Mouse (Mus musculus) layer of hippocampus, postnatal 10 days (tissue): ENCODE results near the gene Dync2li1. TPM values are rescaled to one million over a fixed set of nuclear protein-coding genes. Genes with fewer than 3 reads are reported as not detected.

ENCODE experiments used
- DNase-seq, 2 experiments: peaks; one replicate each; pipeline ENCODE4 v3.0.0; 2021; ENCODE audit warnings: low spot score in 2 of 2
- total RNA-seq, 2 experiments: library from RNA; stranded (reverse); gene quantifications; 2 replicates each; pipeline ENCODE4 v1.2.3; 2021

Dync2li1 gene
- total RNA-seq, 2 experiments from 2014 or later = 21.9 to 23.9 TPM

- DNase-seq = no peak
Observed at GRCm38 (mm10) chr17:84645119-84645518, 18.8 kb downstream of the Dync2li1 start.

GRCm38 (mm10) chr17:84645894-84646293 is 19.6 kb downstream of the Dync2li1 start:
- no peak for DNase-seq

GRCm38 (mm10) chr17:84646477-84646876 is 20.2 kb downstream of the Dync2li1 start:
- DNase-seq = no peak

DNA sequence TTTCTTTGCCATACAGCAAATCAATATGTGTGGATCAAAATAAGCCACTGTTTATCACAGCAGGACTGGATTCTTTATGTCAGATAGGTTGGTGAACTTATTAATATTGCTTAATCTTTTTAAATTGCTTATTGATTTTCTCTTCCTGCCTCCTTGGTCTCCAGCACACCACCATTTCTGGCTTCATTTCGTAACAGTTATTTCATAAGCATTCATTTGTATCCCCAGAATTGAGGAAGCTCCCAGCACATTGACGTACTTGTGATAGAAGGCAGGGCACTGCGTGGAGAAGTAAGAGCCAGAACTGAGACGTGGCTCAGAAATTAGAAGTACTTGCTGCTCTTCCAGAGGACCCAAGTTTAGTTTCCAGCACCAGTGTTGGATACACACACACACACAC is 21.3 kb downstream of the Dync2li1 start:
- DNase-seq = no peak

DNA sequence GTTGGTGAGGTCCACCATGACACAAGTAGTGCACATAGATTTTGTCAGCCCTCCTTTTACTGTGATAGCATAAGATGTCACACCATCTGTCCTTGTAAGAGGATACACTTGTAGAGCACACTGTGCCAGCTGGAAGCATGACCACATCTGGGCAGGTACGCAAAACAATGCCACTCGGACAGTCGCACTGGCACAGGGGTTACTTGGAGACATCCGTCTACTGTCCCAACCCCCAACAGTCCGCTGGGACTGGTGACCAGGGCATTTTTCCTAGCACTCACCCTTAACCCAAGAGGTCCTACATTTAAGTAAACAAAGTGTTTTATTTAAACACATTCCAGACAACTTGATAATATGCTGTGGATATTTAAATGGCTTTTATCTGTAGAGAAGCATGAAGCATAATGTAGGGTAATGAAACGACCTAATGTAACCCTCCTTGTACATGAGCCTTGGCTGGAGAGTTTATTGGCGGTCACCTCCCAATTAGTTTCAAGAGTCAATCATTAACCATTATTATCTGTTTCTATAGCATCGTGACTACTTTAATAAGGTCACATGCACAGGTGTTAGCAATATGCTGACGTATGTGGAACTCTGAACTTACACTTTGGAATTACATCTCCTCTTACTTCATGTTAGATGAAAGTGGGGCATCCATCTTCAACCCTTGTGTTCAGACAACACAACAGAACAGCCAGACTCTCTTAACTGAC is 24.2 kb downstream of the Dync2li1 start:
- no peak for DNase-seq

DNA sequence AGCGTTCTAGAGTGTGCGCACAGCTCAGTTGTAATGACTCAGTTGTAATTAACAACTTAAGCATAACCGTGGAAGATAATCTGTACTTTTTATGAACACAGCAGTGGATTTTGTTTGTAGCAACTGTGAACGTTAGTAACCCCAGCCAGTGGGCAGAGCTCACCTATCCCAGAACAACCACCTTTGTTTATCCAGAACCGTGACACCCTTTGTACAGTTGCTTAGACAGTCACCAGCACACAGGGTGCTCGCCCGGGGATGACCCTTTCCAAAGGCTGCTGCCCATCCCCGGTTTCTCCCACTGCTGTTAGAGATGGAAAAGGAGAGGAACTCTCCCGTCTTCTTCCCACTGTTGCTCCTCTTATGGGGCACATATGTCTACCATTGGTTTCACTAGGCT is 27.2 kb downstream of the Dync2li1 start:
- no peak for DNase-seq

DNA sequence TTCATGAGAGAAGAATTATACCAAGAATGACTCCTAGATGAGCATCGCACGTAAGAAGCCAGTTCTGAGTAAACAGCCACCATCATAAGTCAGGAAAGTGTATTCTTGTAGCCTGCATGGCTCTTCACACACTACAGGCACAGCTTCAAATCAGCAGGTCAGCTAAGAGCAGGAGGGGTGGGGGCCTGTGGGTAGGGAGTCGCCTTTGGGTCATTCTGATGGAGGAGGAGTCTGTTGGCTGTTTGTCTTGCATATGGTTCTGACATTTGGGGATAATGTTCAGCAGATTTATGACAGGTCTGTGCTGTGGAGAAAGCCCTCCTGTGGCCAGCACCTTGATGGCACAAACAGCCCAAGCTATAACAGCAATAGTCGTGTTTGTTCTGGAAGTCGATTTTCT is 29.9 kb downstream of the Dync2li1 start:
- no peak for DNase-seq

DNA sequence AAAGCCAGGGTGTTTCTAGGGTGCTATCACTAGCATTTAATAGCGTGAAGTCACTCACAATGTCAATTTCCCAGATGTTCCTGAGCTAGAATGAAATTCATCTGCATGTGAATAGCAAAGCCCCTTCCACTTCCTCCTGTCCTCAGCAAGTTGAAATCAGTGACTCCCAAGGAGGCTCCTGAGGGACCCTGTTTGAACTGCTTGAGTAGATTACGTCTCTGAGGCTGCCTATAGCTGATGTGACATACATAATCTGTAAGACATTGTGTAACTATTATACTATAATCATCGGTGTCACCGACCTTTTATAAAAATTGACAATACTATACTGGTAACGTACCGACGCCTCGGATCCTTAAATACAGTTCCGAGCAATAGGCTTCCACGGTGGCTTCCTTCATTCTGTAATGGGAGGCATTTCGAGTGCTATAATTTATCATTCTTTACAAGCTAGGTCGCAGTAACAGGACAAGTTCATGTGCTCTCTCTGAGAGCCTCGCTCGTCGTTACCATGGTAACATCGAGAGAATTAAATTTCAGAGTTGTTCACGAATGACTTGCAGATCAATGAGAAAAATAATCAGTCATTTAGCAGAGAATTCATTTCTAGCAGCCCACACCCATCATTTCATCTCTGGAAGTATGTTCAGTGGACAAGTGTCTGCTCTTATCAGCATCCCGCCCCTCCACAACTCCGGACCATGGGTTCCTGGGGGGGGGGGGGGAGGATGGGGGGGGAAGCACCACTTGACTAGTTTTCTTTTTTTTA is 30.5 kb downstream of the Dync2li1 start:
- no peak for DNase-seq

DNA sequence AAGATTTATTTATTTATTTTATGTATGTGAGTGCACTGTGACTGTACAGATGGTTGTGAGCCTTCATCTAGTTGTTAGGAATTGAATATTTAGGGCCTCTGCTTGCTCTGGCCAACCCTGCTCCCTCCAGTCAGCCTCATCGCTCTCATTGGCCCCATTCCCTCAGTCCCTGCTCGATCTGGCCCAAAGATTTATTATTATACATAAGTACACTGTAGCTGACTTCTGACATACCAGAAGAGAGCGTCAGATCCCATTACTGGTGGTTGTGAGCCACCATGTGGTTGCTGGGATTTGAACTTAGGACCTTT is 31.1 kb downstream of the Dync2li1 start:
- DNase-seq = no peak

- no peak for DNase-seq
Observed at GRCm38 (mm10) chr17:84657782-84658181, 31.5 kb downstream of the Dync2li1 start.

DNA sequence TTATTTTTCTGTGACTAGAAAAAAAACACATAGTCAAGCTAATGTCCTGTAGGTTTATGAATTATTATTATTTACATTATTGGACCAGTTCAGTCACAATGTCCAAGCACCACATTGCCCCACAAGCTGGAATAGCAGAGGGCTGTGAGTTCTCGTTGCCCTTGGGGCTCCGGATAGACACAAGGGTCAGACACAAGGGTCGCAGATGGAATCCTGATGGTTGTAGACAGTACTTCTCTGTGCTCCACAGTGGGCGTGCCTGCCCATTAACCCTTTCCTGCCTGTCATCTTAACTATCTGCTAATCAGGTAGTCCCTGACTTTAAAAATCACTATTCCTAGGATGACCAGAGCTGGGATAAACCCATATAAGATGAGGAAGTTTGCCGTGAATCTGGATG is 31.9 kb downstream of the Dync2li1 start:
- DNase-seq = no peak

DNA sequence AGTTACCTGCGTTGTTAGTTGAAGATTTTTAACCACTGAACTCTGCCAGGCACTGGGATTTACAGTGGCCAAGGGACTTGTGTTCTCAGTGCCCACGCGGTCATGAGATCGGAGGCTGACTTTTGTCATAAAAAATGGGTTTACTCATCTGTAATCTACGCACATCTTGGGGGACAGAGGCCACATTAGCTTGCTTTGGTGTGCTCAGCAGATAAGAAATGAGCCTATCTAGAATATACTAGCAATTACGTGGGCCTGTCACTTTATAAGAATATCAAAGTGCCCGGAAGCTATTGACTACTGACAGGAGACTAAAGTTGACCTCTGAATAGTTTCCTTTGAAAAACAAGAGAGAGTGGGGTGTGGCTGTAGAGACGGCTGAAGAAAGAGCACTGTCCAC is 32.7 kb downstream of the Dync2li1 start:
- DNase-seq = no peak

GRCm38 (mm10) chr17:84665053-84665452 is 38.8 kb downstream of the Dync2li1 start:
- DNase-seq = no peak

DNA sequence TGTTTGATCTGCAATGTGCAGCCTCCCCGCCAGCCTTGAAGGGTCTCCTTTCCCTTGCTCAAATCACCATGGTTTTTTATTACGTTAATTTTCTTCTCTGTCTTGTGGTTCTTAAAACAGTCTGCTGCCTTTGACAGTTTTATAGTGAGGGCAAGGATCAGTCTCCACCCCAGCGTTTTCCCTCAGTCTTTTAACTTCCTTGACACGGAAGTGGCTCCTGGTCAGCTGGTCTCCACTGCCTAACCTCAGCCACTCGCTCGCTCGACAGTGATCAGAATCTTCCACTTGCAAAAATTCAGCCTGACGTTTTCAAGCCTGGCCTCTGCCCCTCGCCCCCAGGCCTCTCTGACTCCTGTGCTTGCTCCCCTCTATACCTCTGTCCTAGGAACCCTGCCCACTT is 39.4 kb downstream of the Dync2li1 start:
- no peak for DNase-seq

GRCm38 (mm10) chr17:84667848-84668247 is 41.6 kb downstream of the Dync2li1 start:
- DNase-seq = no peak

- no peak for DNase-seq
Observed at GRCm38 (mm10) chr17:84672376-84673369, 46.4 kb downstream of the Dync2li1 start.

DNA sequence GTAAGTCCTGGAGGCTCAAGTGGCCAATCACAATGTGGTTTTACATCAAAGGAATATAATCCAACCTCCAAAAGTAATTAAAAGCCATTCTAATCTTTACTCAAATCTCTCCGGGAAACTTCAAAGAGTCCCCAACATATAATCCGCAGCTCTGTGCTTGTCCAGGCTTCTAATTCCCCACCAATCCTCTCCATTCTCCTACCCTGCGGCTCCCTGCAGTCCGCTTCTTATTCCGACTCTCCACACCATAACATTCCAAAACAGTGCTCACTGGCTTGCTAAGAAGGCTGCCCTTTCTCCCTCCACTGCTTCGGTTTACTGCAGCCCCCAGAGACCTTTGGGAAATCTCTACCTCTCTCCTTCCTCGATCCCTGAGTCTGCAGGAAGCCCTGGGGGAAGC is 47.8 kb downstream of the Dync2li1 start:
- no peak for DNase-seq

- no peak for DNase-seq
Observed at GRCm38 (mm10) chr17:84675204-84675603, 48.9 kb downstream of the Dync2li1 start.

DNA sequence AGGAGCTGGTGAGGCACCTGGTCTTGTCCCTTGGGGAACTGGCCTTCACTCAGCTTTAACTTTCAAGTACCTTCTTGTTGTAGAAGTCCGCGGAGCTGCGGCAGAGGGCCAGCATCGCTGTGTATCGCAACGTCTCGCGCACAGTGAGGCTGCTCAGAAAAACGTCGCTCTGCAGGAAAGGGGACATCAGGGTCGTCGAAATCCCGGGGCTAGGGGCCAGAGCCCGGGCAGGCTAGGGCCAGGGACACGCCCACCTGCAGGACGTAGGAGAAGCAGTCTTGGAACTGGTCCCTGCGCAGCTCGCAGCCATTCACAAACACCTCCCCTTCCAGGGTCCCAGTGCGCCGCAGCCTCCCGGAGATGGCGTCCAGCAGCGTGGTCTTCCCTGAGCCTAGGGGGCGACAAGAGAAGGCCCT is 49.7 kb downstream of the Dync2li1 start, which contains the start of gene Abcg8:
TSS of gene Abcg8 (plus strand) at position 352 of the 416 bp plus-strand sequence.
- DNase-seq = peak in 1 of 2 experiments; percentile 30

DNA sequence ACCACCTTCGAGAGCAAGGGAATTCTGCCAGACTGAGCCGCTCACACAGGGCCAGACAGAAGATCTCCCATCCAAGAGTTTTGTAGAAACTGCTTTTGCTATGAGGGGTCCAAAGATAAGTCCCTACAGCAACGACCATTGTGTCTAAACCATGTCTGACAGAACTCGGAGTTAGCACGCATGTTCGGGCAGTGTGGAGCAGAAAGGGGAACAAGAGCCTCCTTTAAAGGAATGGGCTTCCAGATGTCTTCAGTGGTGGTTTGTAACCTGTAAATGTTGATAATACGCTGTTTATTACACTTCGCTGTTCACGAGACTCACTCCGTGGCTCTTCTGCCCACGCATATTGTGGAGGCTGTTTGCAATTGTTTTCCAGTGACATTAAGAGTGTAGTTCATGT is 51.3 kb downstream of the Dync2li1 start:
- DNase-seq = no peak

GRCm38 (mm10) chr17:84681670-84682069 is 55.4 kb downstream of the Dync2li1 start:
- DNase-seq = no peak
